9 mouse cellular contexts compared by ENCODE assay signal in the genomic region with DNA sequence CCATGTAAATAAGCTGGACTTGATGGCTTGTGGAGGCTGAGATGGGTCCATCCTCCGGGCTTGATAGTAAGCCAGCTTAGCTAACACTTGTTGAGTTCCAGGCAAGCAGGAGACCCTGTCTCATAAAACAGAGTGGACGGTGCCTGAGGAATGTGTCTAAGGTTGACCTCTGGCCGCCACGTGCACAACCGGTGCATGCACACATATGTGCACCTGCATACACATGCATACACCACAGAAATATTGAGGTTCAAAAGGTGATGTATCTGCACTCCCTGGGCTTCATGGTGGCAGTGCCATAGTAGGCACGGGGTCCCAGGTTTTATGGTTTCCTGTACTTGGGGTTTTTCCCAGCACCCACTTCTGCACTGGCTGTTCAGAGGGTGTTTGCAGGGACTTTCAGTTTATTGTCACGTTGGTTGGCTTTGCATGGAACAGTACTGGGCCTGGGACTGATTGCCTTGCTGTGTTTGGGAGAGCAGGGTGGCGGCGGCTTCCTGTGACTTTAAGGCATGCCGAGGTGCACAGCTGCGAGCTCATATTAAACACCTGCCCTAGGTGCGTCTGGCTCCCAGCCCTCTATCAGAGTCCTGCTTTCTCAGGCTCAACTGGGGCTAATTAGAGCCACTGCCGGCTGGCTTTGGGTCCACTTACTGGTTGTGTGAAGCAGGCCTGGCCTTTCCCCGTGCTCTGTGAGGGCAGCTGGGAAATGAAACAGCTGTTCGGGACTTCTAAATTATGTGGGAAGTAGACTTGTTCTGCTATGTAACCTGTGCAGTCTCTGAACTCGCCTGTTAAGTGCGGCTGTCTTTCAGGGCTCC. TPM values are rescaled to one million over a fixed set of nuclear protein-coding genes. Genes with fewer than 3 reads are reported as not detected.
DNase-seq lines count a peak whose midpoint lies in the region; ATAC-seq and TF ChIP-seq lines count a peak whose summit lies in the region.
"Had no signal": no experiment of that assay in that cellular context is flagged by ENCODE, and none has a peak within 500 bp of the region (broad histone marks: within the 10 kb centered on the region; RNA-seq: fewer than 3 reads in every experiment).

No protein-coding gene starts in this region.

- TF ChIP-seq CTCF in kidney, postnatal 0 days (IDR thresholded peaks at IDR 0.05; ENCODE audit: low read depth) = no peak

- no peaks in the 10 kb centered on the region for H3K27me3 ChIP-seq in heart, embryonic 16.5 days (ENCODE audit: control insufficient read depth, insufficient read depth, low read length)
- H3K27me3 ChIP-seq in embryonic facial prominence, embryonic 14.5 days (replicated peaks; ENCODE audit: control insufficient read depth, insufficient read depth, low read length) = no peaks in the 10 kb centered on the region
- H3K27me3 ChIP-seq in kidney, postnatal 0 days (ENCODE audit: insufficient read depth, low read length) = no peaks in the 10 kb centered on the region
- no peaks in the 10 kb centered on the region for H3K27me3 ChIP-seq in midbrain, embryonic 16.5 days (ENCODE audit: control insufficient read depth, insufficient read depth, low read depth, low read length)

- H3K9ac ChIP-seq in heart, embryonic 16.5 days (ENCODE audit: low read length) = no peak overlapping the region
- H3K9ac ChIP-seq in embryonic facial prominence, embryonic 14.5 days (ENCODE audit: low read depth, low read length) = no peak overlapping the region
- H3K9ac ChIP-seq in kidney, postnatal 0 days (ENCODE audit: low read depth, low read length) = no peak overlapping the region
- no peak overlapping the region for H3K9ac ChIP-seq in midbrain, embryonic 16.5 days (ENCODE audit: low read depth, low read length)

- H3K36me3 ChIP-seq in heart, embryonic 16.5 days (ENCODE audit: control insufficient read depth, insufficient read depth) = no peaks in the 10 kb centered on the region
- H3K36me3 ChIP-seq in embryonic facial prominence, embryonic 14.5 days (ENCODE audit: control insufficient read depth, insufficient read depth, low read length) = no peaks in the 10 kb centered on the region
- no peaks in the 10 kb centered on the region for H3K36me3 ChIP-seq in kidney, postnatal 0 days (ENCODE audit: insufficient read depth, low read length)
- no peaks in the 10 kb centered on the region for H3K36me3 ChIP-seq in midbrain, embryonic 16.5 days (ENCODE audit: control insufficient read depth, insufficient read depth, low read length)

- peak; percentile 33 for ATAC-seq in heart, embryonic 16.5 days (replicated peaks; ENCODE audit: extremely low read depth, insufficient read depth, low FRiP score)
- ATAC-seq in embryonic facial prominence, embryonic 14.5 days (ENCODE audit: low read depth) = peak; percentile 75
- peak; percentile 41 for ATAC-seq in kidney, postnatal 0 days (replicated peaks; ENCODE audit: low FRiP score, low read depth)
- peak; percentile 19; the same call in 1 of the 2 replicates for ATAC-seq in midbrain, embryonic 16.5 days

- no peak overlapping the region for H3K27ac ChIP-seq in heart, embryonic 16.5 days (ENCODE audit: low read length)
- no peak overlapping the region for H3K27ac ChIP-seq in embryonic facial prominence, embryonic 14.5 days (replicated peaks; ENCODE audit: low read depth, low read length)
- peak overlapping the region; percentile 89 for H3K27ac ChIP-seq in kidney, postnatal 0 days
- H3K27ac ChIP-seq in midbrain, embryonic 16.5 days (ENCODE audit: low read length) = 0 out of 2 replicates have a peak overlapping the region, but pooled peaks have one; percentile 22

- peaks cover 14% of the 10 kb centered on the region for H3K4me1 ChIP-seq in heart, embryonic 16.5 days (ENCODE audit: control insufficient read depth, insufficient read depth, low read length)
- peaks cover 13% of the 10 kb centered on the region; the same call in 1 of the 2 replicates for H3K4me1 ChIP-seq in embryonic facial prominence, embryonic 14.5 days (ENCODE audit: control insufficient read depth, insufficient read depth, low read length)
- H3K4me1 ChIP-seq in kidney, postnatal 0 days (replicated peaks; ENCODE audit: insufficient read depth, low read length) = peaks cover 38% of the 10 kb centered on the region
- H3K4me1 ChIP-seq in midbrain, embryonic 16.5 days (ENCODE audit: control insufficient read depth, insufficient read depth, low read length) = peaks cover 6% of the 10 kb centered on the region

- no peak for DNase-seq in heart, postnatal 4 days
- peak; percentile 49 for DNase-seq in embryonic facial prominence, embryonic 14.5 days (ENCODE audit: low spot score)
- DNase-seq in kidney, postnatal 0 days (ENCODE audit: low spot score) = no peak
- DNase-seq in retina, postnatal 1 day = no peak
- DNase-seq in cerebellum, adult 11 months = no peak
- no peak for DNase-seq in cerebellum, postnatal 14 days
- DNase-seq: cerebellum, adult 9-11 months had no signal

- no peak overlapping the region for H3K4me2 ChIP-seq in heart, embryonic 16.5 days (ENCODE audit: low read depth, low read length)
- no peak overlapping the region for H3K4me2 ChIP-seq in embryonic facial prominence, embryonic 14.5 days (ENCODE audit: low read depth, low read length)
- H3K4me2 ChIP-seq in kidney, postnatal 0 days (ENCODE audit: low read length) = peak overlapping the region; percentile 32
- H3K4me2 ChIP-seq in midbrain, embryonic 16.5 days (ENCODE audit: low read length) = no peak overlapping the region

- 67% methylated on average over 17 of the region's 17 CpGs for WGBS in heart, embryonic 16.5 days
- 39% methylated on average over 17 of the region's 17 CpGs for WGBS in embryonic facial prominence, embryonic 14.5 days
- 28% methylated on average over 17 of the region's 17 CpGs for WGBS in kidney, postnatal 0 days
- WGBS in midbrain, embryonic 16.5 days = 75% methylated on average over 17 of the region's 17 CpGs

- no peak overlapping the region for H3K4me3 ChIP-seq in heart, embryonic 16.5 days (ENCODE audit: low read length)
- H3K4me3 ChIP-seq in embryonic facial prominence, embryonic 14.5 days (ENCODE audit: low read depth, low read length) = no peak overlapping the region
- no peak overlapping the region for H3K4me3 ChIP-seq in kidney, postnatal 0 days (replicated peaks; ENCODE audit: low read depth, low read length)
- H3K4me3 ChIP-seq in midbrain, embryonic 16.5 days (ENCODE audit: low read depth, low read length) = no peak overlapping the region

- H3K9me3 ChIP-seq in heart, embryonic 16.5 days (replicated peaks; ENCODE audit: control insufficient read depth, low read length) = no peaks in the 10 kb centered on the region
- no peaks in the 10 kb centered on the region for H3K9me3 ChIP-seq in embryonic facial prominence, embryonic 14.5 days (ENCODE audit: control insufficient read depth, low read length)
- no peaks in the 10 kb centered on the region for H3K9me3 ChIP-seq in kidney, postnatal 0 days (replicated peaks; ENCODE audit: low read length)
- H3K9me3 ChIP-seq in midbrain, embryonic 16.5 days (replicated peaks; ENCODE audit: control insufficient read depth, low read length, poor library complexity, severe bottlenecking) = no peaks in the 10 kb centered on the region

RNA-seq across cellular contexts. Expression of a gene that starts 19.5 kb away (rescaled TPM):
- polyA plus RNA-seq in heart, embryonic 16.5 days (2015; fragmentation: Nextera tagmentation; extraction: Ambion mirVana) = 32.7 and 33.4 TPM in 2 replicates
- 10 to 100 TPM; 17.9 to 19.8 TPM for total RNA-seq in heart, postnatal 4 days (2021)
- polyA plus RNA-seq in embryonic facial prominence, embryonic 14.5 days (2014; fragmentation: Nextera tagmentation; extraction: Ambion mirVana) = 57.1 and 57.7 TPM in 2 replicates
- polyA plus RNA-seq in kidney, postnatal 0 days (2015; fragmentation: Nextera tagmentation; extraction: Ambion mirVana) = 70.6 and 71.0 TPM in 2 replicates
- polyA plus RNA-seq in midbrain, embryonic 16.5 days (2015; fragmentation: Nextera tagmentation; extraction: Ambion mirVana) = 97.2 and 107 TPM in 2 replicates

Comparison
In these comparisons a context has a peak if more than half of its experiments do, and no peak if none do; other contexts are left out.
1. ATAC-seq: peak in every context shown above with its lines; median percentile 75 in embryonic facial prominence, embryonic 14.5 days; 41 in kidney, postnatal 0 days; 33 in heart, embryonic 16.5 days; 19 in midbrain, embryonic 16.5 days.
2. H3K27ac ChIP-seq: peak in kidney, postnatal 0 days (single experiment) and midbrain, embryonic 16.5 days (single experiment); none in heart, embryonic 16.5 days (single experiment) and embryonic facial prominence, embryonic 14.5 days (single experiment).